Mouse (Mus musculus): ENCODE results near the gene Gigyf2.
A peak's percentile ranks its signal among the peaks of the same experiment; 100 is the strongest.

Gigyf2 gene

DNA sequence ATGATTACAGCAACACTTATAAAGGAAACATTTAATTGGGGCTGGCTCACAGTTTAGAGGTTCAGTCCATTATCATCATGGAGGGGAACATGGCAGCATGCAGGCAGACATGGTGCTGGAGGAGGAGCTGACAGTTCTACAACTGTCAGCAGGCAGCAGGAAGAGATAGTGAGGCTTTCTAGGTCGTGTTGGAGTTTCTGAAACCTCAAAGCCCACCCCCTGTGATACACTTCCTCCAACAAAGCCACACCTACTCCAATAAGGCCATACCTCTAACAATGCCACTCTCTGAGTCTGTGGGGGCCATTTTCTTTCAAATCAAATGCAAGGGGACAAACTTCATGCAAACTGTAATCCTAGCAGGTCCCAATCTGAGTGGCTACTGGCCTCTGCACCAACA, 5.7 kb upstream of the Gigyf2 start:
- no peak for DNase-seq (ENCODE audit: low spot score)

DNA sequence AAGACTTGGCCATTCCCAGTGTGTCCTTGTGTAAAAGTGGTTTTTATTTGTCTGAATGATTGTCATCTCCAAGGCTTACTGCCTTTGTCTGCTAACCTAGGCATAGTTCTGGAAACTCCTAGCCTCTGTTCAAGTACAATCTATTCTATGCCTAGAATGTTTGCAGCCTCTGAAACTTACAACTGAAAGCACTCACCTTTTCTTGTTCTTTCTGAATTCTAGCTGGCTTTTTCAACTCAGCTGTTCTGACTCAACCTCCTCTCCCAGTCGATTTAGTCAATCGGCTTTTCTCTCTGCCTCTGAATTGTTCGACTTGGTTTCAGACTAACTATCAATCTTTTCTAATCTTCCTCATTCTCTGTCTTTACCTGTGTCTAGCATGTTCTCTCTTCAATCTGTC, 4.0 kb upstream of the Gigyf2 start:
- no peak for DNase-seq (ENCODE audit: low spot score)

DNA sequence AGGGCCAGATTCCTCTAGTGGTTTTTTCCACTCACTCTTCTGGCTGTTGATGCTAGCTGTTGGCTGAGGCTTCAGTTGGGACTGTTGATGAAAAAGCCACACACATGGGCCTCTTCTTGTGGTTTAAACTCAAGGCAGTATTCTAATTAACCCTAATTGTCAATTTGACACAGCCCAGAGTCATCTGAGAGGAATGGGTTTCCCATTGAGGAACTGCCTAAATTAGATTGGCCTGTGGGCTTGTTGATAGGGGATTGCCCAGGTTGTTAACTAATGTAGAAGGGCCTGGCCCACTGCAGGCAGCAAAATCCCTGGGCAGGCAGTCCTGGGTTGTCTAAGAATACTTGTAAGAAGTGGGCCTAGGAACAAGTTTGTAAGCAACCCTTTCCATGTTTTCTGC, 2.1 kb upstream of the Gigyf2 start:
- no peak for DNase-seq (ENCODE audit: low spot score)

DNA sequence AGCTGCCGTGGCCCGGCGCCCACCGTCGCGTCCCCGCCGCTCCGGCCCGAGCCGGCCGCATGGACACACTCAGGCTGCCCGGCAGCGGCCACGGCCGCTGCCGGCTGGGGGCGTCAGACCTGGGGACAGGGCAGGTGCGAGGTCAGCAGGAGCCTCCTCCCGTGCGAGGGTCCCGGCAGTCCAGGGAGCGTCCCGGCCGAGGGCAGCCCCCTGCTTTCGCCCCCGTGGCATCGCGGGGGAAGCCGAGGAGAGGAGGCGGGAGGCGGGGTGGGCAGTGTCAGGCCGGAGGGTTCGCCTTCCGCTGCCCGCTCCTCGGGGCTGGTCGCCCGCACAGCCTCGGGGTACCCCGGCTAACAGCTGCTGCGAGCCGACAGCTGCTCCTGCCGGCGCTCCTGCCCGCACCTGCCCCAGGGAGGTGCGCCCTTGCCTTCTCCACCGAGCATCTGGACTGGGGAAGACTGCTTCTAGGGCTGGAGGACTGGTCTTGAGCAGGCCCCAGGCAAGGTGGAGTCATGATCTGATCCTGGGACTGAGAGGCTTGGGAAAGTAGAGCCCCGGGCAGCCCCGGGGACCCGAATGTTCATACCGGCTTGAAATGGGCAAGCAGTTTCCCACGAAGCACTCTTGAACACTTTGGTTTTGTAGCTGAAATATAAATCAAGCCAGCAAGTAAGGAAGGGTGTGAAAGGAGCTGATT, 515 bp downstream of the Gigyf2 start:
- peak; percentile 52 for DNase-seq (ENCODE audit: low spot score)

DNA sequence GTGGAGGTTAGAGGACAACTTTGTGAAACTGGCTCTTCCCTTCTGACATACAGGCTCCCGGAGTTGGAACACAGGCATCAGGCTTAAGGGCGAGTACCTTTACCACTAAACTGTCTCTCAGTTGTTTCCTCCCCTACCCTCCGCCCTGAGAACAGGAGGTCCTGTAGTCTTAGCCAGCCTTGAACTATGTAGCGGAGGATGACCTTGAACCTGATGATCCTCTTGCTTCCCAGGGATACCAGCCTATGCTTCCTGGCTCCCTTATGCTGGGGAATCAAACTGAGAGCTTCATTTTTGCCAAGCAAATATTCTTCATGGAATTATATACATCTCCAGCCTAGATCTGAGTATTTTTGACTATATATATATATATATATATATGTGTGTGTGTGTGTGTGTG, 5.0 kb downstream of the Gigyf2 start:
- DNase-seq (ENCODE audit: low spot score) = no peak

DNA sequence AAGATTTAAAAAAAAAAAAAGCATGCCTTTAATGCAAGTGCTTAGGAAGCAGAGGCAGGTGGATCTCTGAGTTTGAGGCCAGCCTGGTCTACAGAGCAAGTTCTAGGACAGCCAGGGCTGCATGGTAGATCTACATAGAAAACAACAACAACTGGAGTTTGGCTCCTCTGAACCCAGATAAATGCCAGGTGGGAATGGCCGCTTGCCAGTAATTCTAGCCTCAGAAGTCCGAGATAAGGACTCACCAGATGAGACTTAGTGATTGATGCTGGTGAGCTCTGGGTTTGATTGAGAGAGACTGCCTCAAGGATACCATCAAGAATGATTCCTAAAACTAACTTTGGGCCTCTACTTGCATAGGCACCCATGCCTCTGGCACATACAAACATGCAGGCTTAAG, 23.8 kb downstream of the Gigyf2 start:
- no peak for DNase-seq (ENCODE audit: low spot score)

DNA sequence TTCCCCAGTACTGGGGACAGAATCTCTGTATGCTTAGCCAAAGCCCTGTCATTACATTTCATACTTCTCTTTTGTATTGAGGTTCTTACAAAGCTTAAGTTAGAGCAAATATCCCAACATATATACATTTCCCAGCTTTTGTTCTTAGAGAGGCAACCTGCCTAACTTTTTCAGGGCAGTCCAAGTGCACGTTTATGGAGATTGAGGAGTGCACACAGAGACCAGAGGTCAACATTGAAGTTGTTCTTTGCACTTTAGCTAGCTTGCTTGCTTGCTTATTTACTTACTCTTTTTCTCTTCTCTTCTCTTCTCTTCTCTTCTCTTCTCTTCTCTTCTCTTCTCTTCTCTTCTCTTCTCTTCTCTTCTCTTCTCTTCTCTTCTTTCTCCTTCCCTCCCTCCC, 33.5 kb downstream of the Gigyf2 start:
- DNase-seq (ENCODE audit: low spot score) = no peak

DNA sequence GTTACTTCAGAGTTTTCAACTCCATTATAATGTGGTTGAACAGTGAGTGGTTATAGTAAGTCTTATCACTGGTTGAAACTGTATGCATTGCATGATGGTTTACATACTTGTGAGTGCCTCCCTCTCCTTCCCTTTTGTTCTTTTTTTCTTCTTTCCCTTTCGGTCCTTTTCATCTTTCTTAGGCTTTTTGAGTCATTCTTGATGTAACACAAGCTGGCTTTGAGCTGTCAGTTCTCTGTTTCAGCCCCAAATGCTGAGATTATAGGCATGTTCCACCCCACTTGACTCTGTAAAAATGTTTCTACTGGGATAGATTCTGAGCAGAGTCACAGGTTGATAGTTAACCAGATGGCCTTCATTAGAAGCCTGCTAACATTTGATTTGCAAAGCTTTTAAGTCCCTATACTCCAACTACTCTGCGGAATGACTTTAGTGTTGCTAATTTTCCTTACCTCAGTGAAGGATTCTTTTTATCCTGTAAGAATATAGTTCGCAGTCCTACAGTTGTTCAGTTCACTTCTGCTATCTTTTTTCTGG, 51.3 kb downstream of the Gigyf2 start:
- no peak for DNase-seq (ENCODE audit: low spot score)

DNA sequence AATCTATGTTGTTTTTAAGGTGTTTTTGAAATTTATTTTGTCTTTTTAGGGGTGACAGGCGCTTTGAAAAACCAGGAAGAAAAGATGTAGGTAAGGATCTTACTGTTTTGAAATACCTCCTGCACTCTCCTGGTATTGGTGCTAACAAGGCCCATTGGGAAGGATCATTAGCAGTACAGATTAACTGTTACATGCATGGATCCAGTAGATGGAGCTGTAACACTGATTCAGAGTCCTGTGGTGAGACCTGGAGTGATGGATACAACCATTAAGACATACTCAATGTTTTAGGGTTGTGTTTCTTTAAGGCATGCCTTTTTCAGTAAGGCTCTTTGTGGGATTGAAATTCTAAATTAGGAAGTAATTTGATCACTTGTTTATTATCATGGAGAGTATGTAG, 53.1 kb downstream of the Gigyf2 start:
- DNase-seq (ENCODE audit: low spot score) = no peak

DNA sequence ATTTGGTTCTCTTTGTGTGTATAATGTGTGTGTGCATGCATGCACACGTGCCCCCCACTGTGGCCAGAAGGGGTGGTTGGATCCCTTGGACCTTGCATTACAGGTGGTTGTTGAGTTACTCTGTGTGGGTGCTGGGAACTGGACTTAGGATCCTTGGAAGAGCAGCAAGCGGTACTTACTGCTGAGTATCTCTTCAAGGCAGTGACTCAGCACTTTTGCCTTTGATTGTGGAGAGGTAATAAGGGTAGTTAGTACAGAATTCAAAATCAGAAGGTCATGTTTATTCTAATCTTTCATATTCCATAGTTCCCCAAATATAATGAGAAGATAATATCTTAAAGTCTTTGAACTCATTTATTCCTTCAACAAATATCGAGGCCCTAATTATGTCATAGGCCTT, 54.4 kb downstream of the Gigyf2 start:
- no peak for DNase-seq (ENCODE audit: low spot score)

DNA sequence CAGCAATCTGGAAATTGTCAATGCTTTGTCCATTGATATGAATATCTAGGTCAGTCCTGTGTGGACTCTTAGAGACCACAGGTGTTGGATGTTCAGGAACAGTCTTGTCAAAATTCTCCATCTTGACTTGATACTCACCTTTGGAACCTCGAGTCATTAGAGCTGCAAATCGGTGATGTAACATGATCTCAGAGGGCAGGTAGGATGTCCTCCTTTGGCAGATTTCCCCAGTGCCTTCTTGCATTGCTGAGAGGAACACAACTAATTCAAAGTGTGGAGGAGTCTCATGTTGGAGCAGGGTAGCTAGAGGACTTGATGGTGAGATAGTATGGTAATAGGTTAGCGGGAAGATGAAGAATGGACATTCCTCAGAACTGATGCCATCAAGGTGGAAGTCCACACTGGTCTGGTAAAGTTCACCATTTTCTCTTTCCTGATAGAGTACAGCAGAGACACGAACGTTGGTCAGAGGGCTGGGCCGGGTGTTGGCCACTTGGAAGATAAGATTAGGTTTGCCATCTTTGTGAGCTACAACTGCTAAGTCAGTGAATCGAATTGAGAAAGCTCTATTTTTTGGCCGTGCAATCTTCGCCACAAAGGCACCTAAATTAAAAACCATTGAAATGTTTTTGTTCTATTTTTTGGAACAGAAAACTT, 59.8 kb downstream of the Gigyf2 start:
- no peak for DNase-seq (ENCODE audit: low spot score)

DNA sequence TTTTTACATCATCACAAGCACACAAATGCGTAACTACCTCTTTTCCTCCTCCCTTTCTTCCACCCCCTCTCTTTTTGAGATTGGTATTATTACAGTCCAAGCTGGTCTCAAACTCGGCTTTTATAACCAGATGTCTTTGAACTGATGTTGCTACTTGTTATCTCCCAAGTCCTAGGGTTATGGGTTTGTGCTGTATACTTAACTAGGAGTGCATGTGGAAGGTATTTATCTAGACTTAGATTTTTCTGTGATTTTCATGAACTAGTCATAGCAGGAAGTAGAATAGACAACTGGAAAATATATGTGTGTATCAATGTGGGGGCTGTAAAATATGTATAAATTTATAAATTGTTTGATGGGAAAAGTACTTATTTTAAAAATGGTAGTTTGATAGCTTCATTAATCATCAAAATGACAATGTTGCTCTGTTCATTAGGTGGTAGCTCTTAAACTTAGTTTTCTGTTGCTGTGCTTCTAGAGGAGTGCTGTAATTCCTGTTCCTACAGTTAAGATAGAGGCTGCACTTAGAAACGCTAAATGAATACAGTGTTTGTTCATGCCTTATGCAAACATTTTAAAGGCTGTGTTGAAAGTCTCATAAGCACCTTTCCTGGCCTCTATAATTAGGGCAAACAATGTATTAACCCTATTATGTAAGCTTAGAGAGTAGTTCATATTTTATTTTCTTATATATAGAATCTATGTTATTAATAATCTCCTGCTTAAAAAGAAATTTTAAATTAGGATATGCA, 66.8 kb downstream of the Gigyf2 start:
- DNase-seq (ENCODE audit: low spot score) = no peak

DNA sequence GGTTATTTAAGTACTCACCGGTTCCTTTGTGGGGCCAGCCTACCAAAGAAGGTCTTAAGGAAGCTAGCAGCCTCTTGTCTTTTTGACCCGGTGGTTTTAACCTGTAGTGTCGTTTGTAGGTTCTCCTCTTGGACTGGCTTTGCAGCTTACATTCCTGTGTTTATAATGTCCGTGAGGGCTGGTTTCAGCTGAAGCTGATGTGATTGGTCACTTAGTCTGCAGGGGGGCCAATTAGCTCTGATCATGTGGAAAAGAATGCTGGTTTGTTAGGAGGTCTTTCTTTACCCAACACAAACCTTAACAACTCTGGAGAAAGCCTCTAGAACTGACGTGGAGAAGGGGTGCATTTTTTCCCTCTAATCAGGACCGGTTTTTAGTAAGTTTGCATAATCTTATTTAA, 67.8 kb downstream of the Gigyf2 start, which contains the start of gene Kcnj13:
TSS of gene Kcnj13 (minus strand) at position 136 of the 400 bp plus-strand sequence.
- no peak for DNase-seq (ENCODE audit: low spot score)

DNA sequence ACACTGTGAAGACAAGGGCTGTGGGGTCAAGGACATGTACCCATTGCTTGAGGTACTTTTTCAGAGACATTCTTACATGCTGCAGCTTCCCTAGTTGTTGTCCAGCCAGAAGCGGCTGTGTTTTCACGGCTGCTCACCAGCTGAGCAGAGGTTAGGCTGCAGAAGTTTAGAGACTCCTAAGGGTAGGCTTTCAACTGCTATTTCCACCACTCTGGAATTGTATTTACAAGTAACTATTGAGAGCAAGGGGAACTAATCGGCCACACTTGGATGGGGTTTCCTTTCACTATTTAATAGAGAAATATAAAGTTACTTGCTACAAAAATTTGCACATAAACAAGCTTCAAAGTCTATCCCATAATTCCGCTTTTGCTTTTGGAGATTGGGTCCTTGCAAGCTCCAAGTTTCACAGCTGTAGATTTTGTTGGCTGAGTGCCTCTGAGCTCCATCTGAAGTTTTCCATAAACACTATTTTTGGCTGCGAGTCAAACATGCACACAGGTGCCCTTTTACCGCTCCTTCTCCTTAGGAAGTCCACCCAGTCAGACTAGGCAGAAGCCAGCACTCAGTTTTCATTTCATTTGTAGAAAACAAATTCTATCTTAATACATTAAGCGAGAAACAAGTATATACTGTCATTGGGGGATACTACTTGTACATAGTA, 70.3 kb downstream of the Gigyf2 start:
- DNase-seq (ENCODE audit: low spot score) = no peak

DNA sequence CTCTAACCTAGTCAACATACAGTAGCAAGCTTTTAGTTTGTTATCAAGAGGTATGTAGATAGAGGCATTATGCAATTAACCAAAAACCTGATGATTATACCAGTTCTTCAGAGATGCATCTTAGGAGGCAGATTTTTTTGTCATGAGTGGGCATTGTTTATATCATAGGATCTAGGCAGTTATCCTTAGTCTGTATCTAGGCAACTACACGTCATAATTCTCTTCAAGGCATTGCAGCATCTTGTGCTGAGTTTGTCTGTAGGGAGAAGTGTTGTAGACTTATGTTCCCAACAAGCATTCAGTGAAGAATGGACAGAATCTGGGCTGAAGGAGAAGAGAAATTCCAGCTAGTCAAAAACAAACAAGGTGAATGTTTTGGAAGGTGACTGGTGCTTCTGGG, 77.9 kb downstream of the Gigyf2 start:
- DNase-seq (ENCODE audit: low spot score) = no peak

DNA sequence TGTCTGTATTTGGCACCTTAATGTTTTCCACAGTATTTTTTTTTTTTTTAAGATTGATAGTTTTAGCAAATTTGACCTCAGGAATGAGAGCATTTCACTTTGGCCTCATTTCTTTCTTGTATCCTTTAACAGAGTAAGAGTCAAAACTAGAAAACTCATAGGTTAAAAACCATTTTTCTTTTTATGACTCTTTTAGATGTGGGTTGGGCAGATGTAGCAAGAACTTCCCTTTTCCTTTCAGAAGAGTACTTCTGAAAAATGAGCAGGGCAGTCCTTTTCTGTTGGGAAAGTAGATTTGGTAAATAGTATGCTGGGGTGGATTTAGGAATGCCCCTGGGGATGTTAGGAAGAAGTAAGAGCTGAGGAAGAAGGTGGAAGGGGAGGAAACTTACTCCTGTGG, 79.2 kb downstream of the Gigyf2 start:
- DNase-seq (ENCODE audit: low spot score) = no peak

DNA sequence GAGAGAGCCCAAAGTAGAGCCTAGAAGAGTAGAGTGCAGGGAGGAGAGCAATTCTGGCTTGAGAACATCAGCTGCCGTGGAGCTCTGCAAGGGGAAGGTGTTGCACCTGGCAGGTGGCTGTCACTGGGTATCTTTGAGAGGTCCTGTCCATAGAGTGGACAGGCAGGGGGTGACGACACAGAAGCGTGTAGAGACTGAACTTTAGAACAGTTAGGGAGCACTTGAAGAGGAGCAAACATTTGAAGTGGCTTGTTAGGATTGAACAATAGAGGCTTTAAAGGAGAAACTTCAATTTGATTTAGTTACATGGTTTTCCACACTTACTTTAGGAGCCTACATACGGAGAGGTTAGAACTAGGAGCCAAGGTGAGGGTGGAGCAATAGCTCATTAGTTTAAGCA, 82.6 kb downstream of the Gigyf2 start:
- no peak for DNase-seq (ENCODE audit: low spot score)

DNA sequence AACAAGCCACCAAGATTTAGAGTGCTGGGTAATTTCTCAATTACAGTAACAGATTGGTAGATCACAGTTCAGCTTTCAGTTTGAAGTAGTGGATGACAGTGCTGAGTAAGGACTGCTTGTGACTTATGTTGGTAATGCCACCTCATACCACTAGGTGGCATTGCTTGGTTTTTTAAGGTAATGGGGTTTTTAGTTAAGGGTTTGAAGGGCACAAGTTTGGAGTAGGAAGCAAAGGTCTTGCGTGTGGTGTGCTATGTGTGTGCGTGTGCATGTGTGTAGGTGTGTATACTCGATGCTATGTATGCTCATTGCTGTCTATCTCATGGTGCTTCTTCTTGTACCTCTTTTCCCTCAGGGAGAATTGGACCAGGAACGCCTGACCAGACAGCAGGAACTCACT, 91.9 kb downstream of the Gigyf2 start:
- no peak for DNase-seq (ENCODE audit: low spot score)

DNA sequence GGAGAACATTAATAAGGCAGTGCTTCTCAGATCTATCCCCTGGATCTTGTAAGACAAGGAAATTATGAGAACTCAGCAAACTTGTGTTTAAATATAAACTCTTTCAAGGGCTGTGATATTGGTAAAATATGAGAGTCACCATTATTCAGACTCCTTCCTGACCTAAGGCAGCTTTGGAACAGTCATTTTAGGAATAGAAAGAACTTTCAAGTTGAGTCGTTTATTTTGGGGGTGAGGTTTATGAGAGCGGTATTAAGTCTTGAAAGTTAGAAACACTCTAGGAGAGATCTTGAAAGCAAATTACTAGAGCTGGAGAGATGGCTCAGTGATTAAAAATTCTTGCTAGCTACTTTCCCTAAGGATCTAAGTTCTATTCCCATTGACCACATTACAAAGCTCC, 108.3 kb downstream of the Gigyf2 start:
- DNase-seq (ENCODE audit: low spot score) = no peak

DNA sequence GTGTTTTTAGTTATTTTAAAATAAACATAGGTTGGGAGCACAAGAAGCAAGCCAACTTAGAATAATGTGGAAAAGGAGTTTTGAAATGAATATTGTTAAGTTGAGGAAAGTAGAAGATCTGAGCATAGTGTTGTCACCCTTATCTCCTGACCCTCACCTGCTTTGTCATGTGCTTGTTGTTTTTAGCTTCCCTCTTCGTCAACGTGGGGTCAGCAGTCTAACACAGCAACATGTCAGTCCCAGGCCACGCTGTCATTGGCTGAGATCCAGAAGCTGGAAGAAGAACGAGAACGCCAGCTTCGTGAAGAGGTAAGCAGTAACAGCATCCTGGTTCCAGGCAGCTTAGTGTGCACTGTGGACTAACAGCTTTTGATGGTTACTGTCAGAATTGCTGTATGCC, 109.8 kb downstream of the Gigyf2 start:
- no peak for DNase-seq (ENCODE audit: low spot score)

DNA sequence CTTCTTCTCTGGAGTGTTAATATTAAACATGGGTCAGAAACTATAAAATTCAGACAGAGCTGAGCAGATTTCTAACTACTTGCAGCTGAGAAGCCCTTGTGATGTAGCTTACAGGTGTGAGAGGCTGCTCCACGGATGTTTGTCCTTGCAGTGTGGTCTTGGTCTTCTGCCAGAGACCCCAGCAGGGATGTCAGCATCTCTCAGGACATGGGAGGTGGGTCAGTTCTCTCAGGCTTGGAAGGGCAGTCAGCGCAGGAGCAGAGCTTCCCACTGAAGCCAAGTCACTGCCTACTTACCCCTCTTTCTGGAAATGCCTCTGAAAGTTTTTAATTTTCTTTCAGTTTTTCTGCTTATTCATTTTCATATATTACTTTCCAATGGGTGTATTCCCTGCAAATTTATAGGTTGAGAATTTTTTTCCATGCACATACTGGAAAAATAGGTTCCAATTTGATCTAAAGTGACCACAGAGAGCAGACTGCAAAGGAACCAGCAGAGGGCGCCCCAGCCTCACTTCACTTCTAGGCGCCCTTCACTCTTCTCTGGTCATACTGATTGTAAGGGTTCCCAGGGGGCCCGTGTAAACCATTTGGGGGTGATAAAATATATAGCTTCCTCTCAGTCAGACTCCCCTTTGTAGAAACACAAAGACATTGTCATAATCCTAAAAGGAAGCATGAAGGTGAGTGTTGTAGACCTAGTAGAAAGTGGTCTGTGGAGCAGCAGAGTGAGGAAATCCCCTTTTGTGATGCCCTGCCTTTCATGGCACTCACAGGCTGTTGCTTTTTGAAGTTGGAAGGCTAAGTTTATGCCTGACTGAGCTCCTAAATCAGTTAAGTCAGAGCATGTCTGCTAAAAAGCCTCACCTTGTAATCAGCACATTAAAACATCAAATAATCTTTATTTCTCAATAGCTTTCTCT, 120.6 kb downstream of the Gigyf2 start:
- peak; percentile 63 for DNase-seq (ENCODE audit: low spot score)
